Mouse (Mus musculus) retina, adult 2 months (tissue): ENCODE measurements around the gene Fnbp1l.

Experiments used
- DNase-seq: peaks from one replicate; pipeline ENCODE4 v3.0.0-alpha.2; 2012; ENCODE audit warnings: low read depth, low spot score

Gene Fnbp1l

DNA sequence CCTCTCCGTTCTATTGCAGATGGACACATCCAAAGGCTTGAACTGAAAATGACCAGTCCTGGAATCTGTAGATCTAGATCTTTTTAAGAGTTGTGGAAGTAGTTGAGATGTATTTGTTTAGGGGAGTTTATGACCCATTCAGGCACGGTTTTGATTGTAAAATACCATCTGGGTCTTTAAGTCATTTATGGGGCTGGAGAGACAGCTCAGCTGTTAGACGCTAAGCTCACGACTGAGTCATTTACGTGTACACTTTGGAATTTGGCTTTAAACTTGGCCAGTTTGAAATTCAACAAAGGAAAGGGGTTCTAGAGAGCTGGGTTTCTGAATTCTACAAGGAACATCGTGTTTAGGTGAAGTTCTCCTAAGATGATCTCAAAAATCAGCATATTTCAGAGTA lies 124.8 kb downstream of the Fnbp1l start:
- no peak for DNase-seq

DNA sequence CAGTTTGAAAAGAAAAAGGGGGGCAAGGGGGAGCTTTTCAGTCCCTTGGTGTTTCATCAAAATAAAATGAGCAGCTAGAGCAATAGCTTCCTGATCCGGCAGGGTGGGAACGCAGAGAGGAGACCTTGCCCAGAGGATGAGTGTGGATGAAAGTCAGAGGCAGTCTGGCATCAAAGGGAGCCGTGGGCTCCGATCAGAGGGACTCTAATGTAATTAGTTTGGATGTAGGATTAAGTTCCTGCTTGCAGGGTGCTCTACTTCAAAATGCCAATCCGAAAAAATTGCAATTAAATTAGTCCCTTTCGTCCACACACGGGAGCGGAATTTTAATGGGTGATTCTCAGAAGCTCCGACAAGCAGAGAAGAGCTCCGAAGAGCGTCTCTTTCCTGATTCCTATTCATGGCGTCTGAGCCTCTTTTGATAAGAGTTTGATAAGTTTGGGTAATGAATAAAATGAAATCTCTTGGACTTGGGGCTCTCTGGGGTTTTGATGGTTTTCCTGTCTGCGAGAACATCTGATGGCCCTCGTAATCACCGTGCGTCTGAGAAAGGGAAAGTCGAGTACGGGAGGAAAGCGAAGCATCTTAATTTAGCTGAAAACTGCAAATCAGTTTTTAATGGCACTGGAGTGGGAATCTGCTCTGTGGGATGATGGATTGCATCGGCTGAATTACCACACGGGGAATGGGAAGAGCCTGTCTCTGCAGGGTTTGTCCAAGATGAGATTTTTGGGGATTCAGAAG lies 126.5 kb downstream of the Fnbp1l start:
- DNase-seq, result no peak

DNA sequence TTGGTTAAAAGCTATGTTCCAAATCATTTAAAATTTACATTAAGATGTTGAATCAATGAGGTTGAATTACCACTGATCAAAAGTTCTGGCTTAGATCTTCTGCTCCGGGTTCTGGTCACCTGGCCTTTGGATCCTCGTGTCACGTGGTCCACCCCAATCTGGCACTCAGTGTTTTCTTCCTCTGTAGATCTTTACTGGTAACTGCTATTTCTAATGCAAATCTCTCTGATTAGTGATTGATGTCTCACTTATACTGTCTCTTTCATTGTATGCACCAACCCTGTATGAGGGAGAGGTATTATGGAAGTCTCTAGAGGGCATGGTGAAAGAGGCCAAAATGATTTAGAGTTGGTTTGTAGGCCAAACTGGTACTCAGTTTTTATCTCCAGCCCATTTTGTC lies 127.5 kb downstream of the Fnbp1l start:
- no peak for DNase-seq

DNA sequence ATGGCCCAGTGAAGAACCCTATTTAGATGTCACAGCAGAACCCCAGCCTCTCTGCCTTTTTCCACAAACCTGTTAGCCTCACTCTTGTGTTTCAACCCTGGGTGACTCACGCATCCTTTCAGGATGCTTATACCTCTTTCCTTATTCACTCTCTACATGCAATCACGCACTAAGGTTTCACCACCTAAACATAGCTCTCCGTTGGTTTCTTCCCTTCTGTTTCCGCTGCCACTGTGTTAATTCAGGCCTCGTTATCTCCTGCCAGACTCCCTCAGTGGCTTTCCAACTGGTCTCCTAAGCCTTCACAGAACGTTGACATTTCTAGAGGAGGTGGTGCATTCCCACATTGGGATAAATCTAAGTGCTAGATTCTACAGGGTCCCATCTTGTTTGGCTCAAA lies 128.9 kb downstream of the Fnbp1l start:
- no peak for DNase-seq
